Mouse (Mus musculus) erythroblast, embryonic 14.5 days (primary cell): ENCODE results near the gene Aff3.

Experiments
- GATA1 ChIP-seq: IDR thresholded peaks from 2 replicates; pipeline ENCODE4 v1.6.1; 2012; ENCODE audit warnings: low read length, inconsistent platforms, mixed read lengths
- TAL1 ChIP-seq: IDR thresholded peaks from 3 replicates; pipeline ENCODE4 v1.6.1; 2012; ENCODE audit warnings: low read length, inconsistent platforms, mixed read lengths

- no peak for TF ChIP-seq TAL1
- TF ChIP-seq GATA1 = no peak
Measured at GRCm38 (mm10) chr1:38594766-38595165, 70.0 kb downstream of the Aff3 start.
